Mouse (Mus musculus) embryo, embryonic 11 days (tissue): Measurements from ENCODE around the gene Shd.
A peak's percentile ranks its signal among the peaks of the same experiment; 100 is the strongest.

Experiments used
- DNase-seq: peaks from one replicate; pipeline ENCODE4 v3.0.0-alpha.2; 2015

The Shd gene

GRCm38 (mm10) chr17:56008356-56009087 is 38.3 kb downstream of the Shd start:
- DNase-seq, result peak; percentile 98

- peak; percentile 94 for DNase-seq
Observed at GRCm38 (mm10) chr17:56009088-56009961, 39.1 kb downstream of the Shd start.

DNA sequence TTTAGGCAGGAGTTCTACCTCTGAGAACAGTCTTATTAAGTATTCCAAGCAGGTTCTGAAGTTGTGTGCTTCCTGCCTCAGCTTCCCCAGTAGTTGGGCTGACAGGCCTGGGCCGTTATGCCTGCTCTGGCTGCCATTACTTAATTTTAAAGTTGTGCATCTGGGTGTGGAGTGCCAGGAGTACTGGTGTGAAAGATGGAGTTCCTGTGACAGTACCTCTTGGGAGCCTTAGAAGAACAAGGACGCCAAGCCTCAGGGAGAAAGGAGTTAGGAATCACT is 39.6 kb downstream of the Shd start:
- DNase-seq, result no peak

GRCm38 (mm10) chr17:56010255-56010654 is 40.0 kb downstream of the Shd start:
- no peak for DNase-seq

GRCm38 (mm10) chr17:56010681-56011080 is 40.4 kb downstream of the Shd start:
- peak; percentile 73 for DNase-seq

DNA sequence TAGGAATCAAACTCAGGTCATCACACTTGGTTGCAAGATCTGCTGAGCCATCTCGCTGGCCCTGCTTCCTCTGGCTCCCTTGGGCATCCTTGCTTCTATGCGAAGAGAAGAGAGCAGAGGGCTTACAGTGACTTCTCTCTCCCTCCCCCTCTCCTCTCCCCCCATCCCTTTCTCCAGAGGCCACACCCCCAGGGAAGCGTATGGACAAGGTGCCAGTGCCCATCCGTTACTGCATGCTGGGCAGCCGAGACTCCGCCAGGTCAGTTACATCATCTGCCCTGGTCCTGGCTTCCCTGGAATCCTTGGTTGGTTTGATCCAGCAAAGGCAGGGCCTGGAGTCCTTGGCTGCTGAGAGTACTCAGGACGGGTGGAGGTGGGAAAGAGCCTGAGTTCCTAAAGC is 41.2 kb downstream of the Shd start:
- DNase-seq, result no peak

- DNase-seq, result no peak
Observed at GRCm38 (mm10) chr17:56015293-56015692, 45.0 kb downstream of the Shd start.

- DNase-seq, result no peak
Observed at GRCm38 (mm10) chr17:56016382-56016781, 46.1 kb downstream of the Shd start.

- DNase-seq, result no peak
Observed at GRCm38 (mm10) chr17:56016793-56017785, 46.8 kb downstream of the Shd start.

DNA sequence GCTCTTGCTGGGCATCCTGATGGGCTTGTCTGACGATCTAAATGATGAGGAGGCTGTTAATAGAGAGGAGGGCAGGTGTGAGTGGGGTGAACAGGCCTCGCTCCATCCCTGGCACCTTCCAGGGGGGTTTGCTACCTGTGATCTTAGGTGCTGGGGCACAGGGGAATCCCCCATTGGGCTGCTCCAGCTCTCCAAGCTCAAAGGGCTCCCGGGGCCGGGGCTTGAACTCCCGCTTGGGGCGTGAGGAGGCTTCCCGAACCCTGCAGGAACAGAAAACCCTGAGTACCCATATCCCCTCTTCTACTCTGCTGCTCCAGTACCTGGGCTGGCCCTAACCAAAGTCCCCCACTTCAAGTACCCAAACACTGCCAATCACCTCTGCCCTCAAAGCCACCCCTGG is 47.6 kb downstream of the Shd start:
- DNase-seq, result no peak

GRCm38 (mm10) chr17:56018347-56019131 is 48.3 kb downstream of the Shd start:
- no peak for DNase-seq

GRCm38 (mm10) chr17:56020400-56021084 is 50.3 kb downstream of the Shd start:
- DNase-seq, result no peak

DNA sequence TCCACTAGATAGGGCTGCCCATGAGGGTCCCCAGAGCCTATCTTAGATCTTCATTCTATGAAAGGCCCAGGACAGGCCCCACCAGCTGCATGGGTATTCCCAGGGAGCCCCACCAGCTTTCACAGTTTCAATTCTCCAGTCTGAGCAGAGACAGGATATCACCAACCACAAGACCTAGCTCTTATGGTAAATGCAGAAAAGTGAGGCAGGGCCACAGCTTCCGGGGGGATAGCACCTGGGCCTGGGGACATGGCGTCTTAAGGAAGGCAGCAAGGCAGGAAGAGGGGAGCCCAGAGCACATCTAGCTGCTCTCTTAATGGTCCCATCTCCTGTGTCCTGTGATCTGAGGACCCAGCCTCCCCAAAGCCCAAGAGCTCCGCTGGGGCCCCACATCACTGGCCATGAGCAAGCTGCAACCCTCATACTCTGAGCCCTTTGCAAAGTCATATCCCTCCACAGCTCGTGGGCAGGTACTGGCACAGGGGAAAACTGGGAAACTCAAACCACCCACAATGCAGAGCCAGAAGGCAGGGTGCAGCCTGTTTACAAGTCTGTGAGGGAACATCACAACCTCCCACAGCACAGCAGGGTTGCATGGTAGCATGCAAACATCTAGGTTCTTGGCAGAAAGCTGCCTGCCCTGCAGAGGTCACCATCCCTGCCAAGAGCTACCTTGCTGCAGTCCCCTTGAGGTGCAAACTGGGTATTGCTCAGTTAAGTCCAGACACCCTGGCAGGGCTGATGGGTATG is 51.1 kb downstream of the Shd start:
- no peak for DNase-seq

- DNase-seq, result no peak
Observed at GRCm38 (mm10) chr17:56022131-56022988, 52.1 kb downstream of the Shd start.

DNA sequence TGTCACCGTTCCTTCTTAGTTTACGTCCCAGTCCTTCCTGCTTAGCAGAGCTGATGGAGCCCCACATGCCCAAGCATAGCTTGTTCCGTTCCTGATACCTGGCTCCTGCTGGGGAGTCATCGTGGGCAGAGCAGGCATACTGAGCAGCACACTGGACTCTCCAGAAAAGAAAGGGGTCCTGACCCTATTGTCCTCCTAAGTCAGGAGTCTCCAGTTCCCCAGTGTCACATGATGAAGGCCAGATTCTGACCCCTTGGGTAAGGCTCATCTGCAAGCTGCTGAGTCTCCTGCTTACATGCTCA is 52.7 kb downstream of the Shd start:
- DNase-seq, result no peak

DNA sequence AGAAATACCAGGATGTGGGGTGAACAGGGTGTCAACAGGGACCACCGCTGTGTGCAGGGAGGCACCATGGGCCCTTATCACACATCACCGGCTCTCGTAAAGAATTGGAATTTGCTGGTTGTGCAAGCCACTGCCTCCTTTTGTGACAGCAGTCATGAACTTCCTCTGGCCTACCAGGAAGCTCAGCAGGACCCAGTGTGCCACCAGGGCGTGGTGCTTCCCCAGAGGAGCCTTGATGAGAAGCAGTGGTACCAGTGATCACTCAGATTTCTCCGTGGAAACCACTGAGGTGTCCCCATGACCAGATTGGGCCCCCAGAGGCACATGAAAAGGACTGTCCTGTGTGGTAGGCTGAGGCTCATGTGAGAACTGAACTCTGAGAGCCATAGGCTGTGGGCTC is 53.1 kb downstream of the Shd start:
- no peak for DNase-seq

- DNase-seq, result no peak
Observed at GRCm38 (mm10) chr17:56024476-56024875, 54.2 kb downstream of the Shd start.

DNA sequence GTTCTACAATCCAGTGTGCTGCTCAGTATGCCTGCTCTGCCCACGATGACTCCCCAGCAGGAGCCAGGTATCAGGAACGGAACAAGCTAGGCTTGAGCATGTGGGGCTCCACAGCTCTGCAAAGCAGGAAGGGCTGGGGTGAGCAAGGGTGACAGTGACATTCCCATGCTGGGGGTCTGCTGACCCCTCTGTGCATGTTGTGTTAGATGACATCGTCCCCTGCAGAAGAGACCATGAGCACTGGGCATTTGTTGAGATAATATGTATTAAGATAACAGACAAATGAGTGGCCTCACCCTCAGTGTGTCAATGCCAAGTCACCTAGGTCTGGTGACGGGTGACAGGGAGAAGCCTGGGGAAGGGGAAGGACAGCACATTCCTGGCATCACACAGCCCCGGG is 54.7 kb downstream of the Shd start:
- no peak for DNase-seq
